In genomic region chr2:167687651-167688101, GRCm38 (mm10) we compare ENCODE assay signal across 8 mouse cellular contexts. TPM values are rescaled to one million over a fixed set of nuclear protein-coding genes. Genes with fewer than 3 reads are reported as not detected.
A peak's percentile ranks its signal among the peaks of the same experiment; 100 is the strongest.
DNase-seq lines count a peak whose midpoint lies in the region; ATAC-seq and TF ChIP-seq lines count a peak whose summit lies in the region.

No protein-coding gene starts in this region.

- H3K36me3 ChIP-seq in heart, adult 2 months (ENCODE audit: control insufficient read depth, insufficient read depth, low read length) = no peaks in the 10 kb centered on the region
- no peaks in the 10 kb centered on the region for H3K36me3 ChIP-seq in intestine, embryonic 15.5 days
- H3K36me3 ChIP-seq in neural tube, embryonic 14.5 days (ENCODE audit: control insufficient read depth, insufficient read depth, low read length) = no peaks in the 10 kb centered on the region

- no peak for TF ChIP-seq CTCF in heart, adult 2 months (IDR thresholded peaks at IDR 0.05)

- 0 out of 2 replicates have a peak overlapping the region, but pooled peaks have one; percentile 7 for H3K4me2 ChIP-seq in intestine, embryonic 15.5 days (replicated peaks)
- H3K4me2 ChIP-seq in neural tube, embryonic 14.5 days (ENCODE audit: low read depth, low read length) = no peak overlapping the region

- peak; percentile 60 to 70 for DNase-seq in heart, adult 2 months
- no peak for DNase-seq in heart, postnatal 25 days (ENCODE audit: low spot score)
- peak; percentile 26 for DNase-seq in right cerebral cortex, postnatal 14 days
- DNase-seq in right cerebral cortex, postnatal 36 days (ENCODE audit: low spot score in 2 of 2) = no peak
- no peak for DNase-seq in embryo, embryonic 11 days
- DNase-seq in T-cell, adult 2 months (ENCODE audit: low spot score) = no peak

- no peak for TF ChIP-seq EP300 in heart, adult 2 months (IDR thresholded peaks at IDR 0.05; ENCODE audit: insufficient read depth, low read depth, low read length)

- no peaks in the 10 kb centered on the region for H3K27me3 ChIP-seq in heart, adult 2 months (ENCODE audit: control insufficient read depth, insufficient read depth, low read length)
- H3K27me3 ChIP-seq in intestine, embryonic 15.5 days (replicated peaks) = no peaks in the 10 kb centered on the region
- H3K27me3 ChIP-seq in neural tube, embryonic 14.5 days (ENCODE audit: control insufficient read depth, insufficient read depth, low read length) = peaks cover 35% of the 10 kb centered on the region

- ATAC-seq in intestine, embryonic 15.5 days = peak; percentile 12; the same call in 1 of the 2 replicates
- 0 out of 2 replicates have a peak, but pooled peaks have one; percentile 3 for ATAC-seq in neural tube, embryonic 14.5 days (ENCODE audit: low read depth)

- H3K27ac ChIP-seq in heart, adult 2 months = no peak overlapping the region; the same call in 1 of the 2 replicates
- peak overlapping the region; percentile 91; the same call in 1 of the 2 replicates for H3K27ac ChIP-seq in intestine, embryonic 15.5 days
- H3K27ac ChIP-seq in neural tube, embryonic 14.5 days (ENCODE audit: low read depth, low read length) = no peak overlapping the region

- H3K79me2 ChIP-seq in heart, adult 2 months (replicated peaks; ENCODE audit: control insufficient read depth, insufficient read depth, low read length) = no peaks in the 10 kb centered on the region

- intact Hi-C loops in heart, adult 2 months (cut with DNase I) = loop anchor here (5.0 to 10.0 kb wide), 2 partner anchors 330 to 407 kb away; no protein-coding TSS in a partner anchor
- intact Hi-C loops in heart, postnatal 25 days (cut with DNase I) = loop anchor here (2.0 to 10.0 kb wide), 2 partner anchors 329 to 397 kb away; partner anchors contain the start of gene Pard6b

- TF ChIP-seq POLR2A in heart, adult 2 months (IDR thresholded peaks at IDR 0.05; ENCODE audit: insufficient read depth, low read depth, low read length) = no peak

- peaks cover 9% of the 10 kb centered on the region for H3K4me1 ChIP-seq in heart, adult 2 months (ENCODE audit: control insufficient read depth, insufficient read depth, low read length)
- H3K4me1 ChIP-seq in intestine, embryonic 15.5 days (replicated peaks) = peaks cover 22% of the 10 kb centered on the region
- H3K4me1 ChIP-seq in neural tube, embryonic 14.5 days (ENCODE audit: control insufficient read depth, insufficient read depth, low read length) = peaks cover 8% of the 10 kb centered on the region; the same call in 1 of the 2 replicates

- no peak overlapping the region for H3K4me3 ChIP-seq in heart, adult 2 months
- no peak overlapping the region for H3K4me3 ChIP-seq in intestine, embryonic 15.5 days (replicated peaks)
- H3K4me3 ChIP-seq in neural tube, embryonic 14.5 days (ENCODE audit: low read depth, low read length) = no peak overlapping the region

- no peak overlapping the region for H3K9ac ChIP-seq in heart, adult 2 months (ENCODE audit: low read depth, low read length)
- H3K9ac ChIP-seq in intestine, embryonic 15.5 days = no peak overlapping the region
- H3K9ac ChIP-seq in neural tube, embryonic 14.5 days (replicated peaks; ENCODE audit: low read depth, low read length) = no peak overlapping the region

- 68% methylated on average over 11 of the region's 11 CpGs for WGBS in heart, adult 2 months
- WGBS in intestine, embryonic 15.5 days = 47% methylated on average over 11 of the region's 11 CpGs
- 64% methylated on average over 11 of the region's 11 CpGs for WGBS in neural tube, embryonic 14.5 days

- no peaks in the 10 kb centered on the region for H3K9me3 ChIP-seq in intestine, embryonic 15.5 days
- H3K9me3 ChIP-seq in neural tube, embryonic 14.5 days (ENCODE audit: control insufficient read depth, low read length) = no peaks in the 10 kb centered on the region

RNA-seq across cellular contexts. Expression of gene Cebpb, which starts 1.0 kb away (rescaled TPM):
- 100 to 1,000 TPM in 1 of 2 experiments, 10 to 100 TPM in 1; 88.1 to 133 TPM for total RNA-seq in heart, adult 2 months (2021)
- polyA plus RNA-seq in heart, adult 2 months (2012; rRNA removed) = 30.3 and 77.8 TPM in 2 replicates
- 10 to 100 TPM; 58.0 to 84.2 TPM for total RNA-seq in heart, postnatal 25 days (2021)
- 22.5 and 24.3 TPM in 2 replicates for polyA plus RNA-seq in intestine, embryonic 15.5 days (2015; fragmentation: Nextera tagmentation; extraction: Ambion mirVana)
- polyA plus RNA-seq in neural tube, embryonic 14.5 days (2014; fragmentation: Nextera tagmentation; extraction: Ambion mirVana) = 1.1 and 1.3 TPM in 2 replicates

RNA-seq across cellular contexts. Expression of gene Tmem189, which starts 1.9 kb away (rescaled TPM):
- total RNA-seq in heart, adult 2 months (2021) = 10 to 100 TPM; 23.0 to 26.4 TPM
- polyA plus RNA-seq in heart, adult 2 months (2012; rRNA removed) = 53.2 and 58.4 TPM in 2 replicates
- 10 to 100 TPM; 27.2 TPM for total RNA-seq in heart, postnatal 25 days (2021)
- polyA plus RNA-seq in intestine, embryonic 15.5 days (2015; fragmentation: Nextera tagmentation; extraction: Ambion mirVana) = 35.1 and 38.6 TPM in 2 replicates
- polyA plus RNA-seq in neural tube, embryonic 14.5 days (2014; fragmentation: Nextera tagmentation; extraction: Ambion mirVana) = 35.1 and 35.9 TPM in 2 replicates

RNA-seq across cellular contexts. Expression of gene Gm20431, which starts 26.4 kb away (rescaled TPM):
- total RNA-seq in heart, adult 2 months (2021) = 10 to 100 TPM; 15.6 to 21.0 TPM
- 9.7 and 16.5 TPM in 2 replicates for polyA plus RNA-seq in heart, adult 2 months (2012; rRNA removed)
- total RNA-seq in heart, postnatal 25 days (2021) = 10 to 100 TPM; 18.0 to 18.4 TPM
- polyA plus RNA-seq in intestine, embryonic 15.5 days (2015; fragmentation: Nextera tagmentation; extraction: Ambion mirVana) = 0.40 and 7.2 TPM in 2 replicates
- 10.7 and 12.5 TPM in 2 replicates for polyA plus RNA-seq in neural tube, embryonic 14.5 days (2014; fragmentation: Nextera tagmentation; extraction: Ambion mirVana)

RNA-seq across cellular contexts. Expression of gene Ube2v1, which starts 55.8 kb away (rescaled TPM):
- 100 to 1,000 TPM; 118 to 121 TPM for total RNA-seq in heart, adult 2 months (2021)
- 98.1 and 101 TPM in 2 replicates for polyA plus RNA-seq in heart, adult 2 months (2012; rRNA removed)
- 100 to 1,000 TPM in 1 of 2 experiments, 10 to 100 TPM in 1; 99.3 to 105 TPM for total RNA-seq in heart, postnatal 25 days (2021)
- polyA plus RNA-seq in intestine, embryonic 15.5 days (2015; fragmentation: Nextera tagmentation; extraction: Ambion mirVana) = 268 and 270 TPM in 2 replicates
- polyA plus RNA-seq in neural tube, embryonic 14.5 days (2014; fragmentation: Nextera tagmentation; extraction: Ambion mirVana) = 291 and 304 TPM in 2 replicates

Comparison
In these comparisons a context has a peak if more than half of its experiments do, and no peak if none do; other contexts are left out.
1. DNase-seq: peak in heart, adult 2 months (2 of 2) and right cerebral cortex, postnatal 14 days (single experiment); none in heart, postnatal 25 days (single experiment), right cerebral cortex, postnatal 36 days (0 of 2), embryo, embryonic 11 days (single experiment) and T-cell, adult 2 months (single experiment).
2. RNA of gene Cebpb, which starts 1.0 kb away (polyA plus RNA-seq): 30.3 to 77.8 TPM in heart, adult 2 months and 22.5 to 24.3 TPM in intestine, embryonic 15.5 days; 1.1 to 1.3 TPM in neural tube, embryonic 14.5 days; every median in the first group is over 10 times any median in the second.